ENCODE assay signal across 8 mouse cellular contexts in the genomic region with DNA sequence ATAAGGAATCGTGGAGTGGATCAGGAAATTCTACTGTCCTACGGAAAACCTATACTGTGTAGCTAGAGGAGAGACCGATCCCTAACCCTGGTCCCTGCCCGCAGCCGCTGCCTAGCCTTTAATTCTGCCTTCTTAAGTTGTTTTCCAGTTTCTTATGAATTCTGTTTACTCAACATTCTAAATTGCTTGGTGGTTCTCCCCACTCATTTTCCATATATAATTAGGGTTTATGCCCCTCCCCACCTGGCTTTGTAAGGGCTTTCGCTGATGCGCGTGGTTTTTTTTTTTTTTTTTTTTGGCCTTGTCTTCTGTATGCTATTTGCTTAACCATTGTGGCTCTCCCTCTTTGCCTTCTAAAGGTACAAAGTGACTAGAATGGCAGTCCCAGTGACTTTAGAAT. TPM values are rescaled to one million over a fixed set of nuclear protein-coding genes. Genes with fewer than 3 reads are reported as not detected.
A peak's percentile ranks its signal among the peaks of the same experiment; 100 is the strongest.
DNase-seq lines count a peak whose midpoint lies in the region; ATAC-seq and TF ChIP-seq lines count a peak whose summit lies in the region.

No protein-coding gene starts in this region.

- H3K4me2 ChIP-seq in heart, embryonic 12.5 days, result peak overlapping the region; percentile 88
- peak overlapping the region; percentile 67 for H3K4me2 ChIP-seq in forebrain, embryonic 12.5 days
- H3K4me2 ChIP-seq in liver, embryonic 16.5 days (ENCODE audit: low read depth, low read length), result peak overlapping the region; percentile 87

- no peak for TF ChIP-seq POLR2A in ES-Bruce4 (IDR thresholded peaks at IDR 0.05; ENCODE audit: insufficient read depth, low read length)

- peaks cover 15% of the 10 kb centered on the region for H3K36me3 ChIP-seq in heart, embryonic 12.5 days
- H3K36me3 ChIP-seq in ES-Bruce4 (ENCODE audit: control insufficient read depth, insufficient read depth, low read length, poor library complexity, severe bottlenecking), result no peaks in the 10 kb centered on the region
- H3K36me3 ChIP-seq in forebrain, embryonic 12.5 days (replicated peaks), result peaks cover 14% of the 10 kb centered on the region
- peaks cover 4% of the 10 kb centered on the region; the same call in 1 of the 2 replicates for H3K36me3 ChIP-seq in liver, embryonic 16.5 days (ENCODE audit: control insufficient read depth, insufficient read depth)

- H3K4me1 ChIP-seq in heart, embryonic 12.5 days (replicated peaks), result peaks cover 29% of the 10 kb centered on the region
- peaks cover 2% of the 10 kb centered on the region for H3K4me1 ChIP-seq in ES-Bruce4 (ENCODE audit: control insufficient read depth, insufficient read depth, low read length)
- peaks cover 37% of the 10 kb centered on the region for H3K4me1 ChIP-seq in forebrain, embryonic 12.5 days
- peaks cover 40% of the 10 kb centered on the region for H3K4me1 ChIP-seq in liver, embryonic 16.5 days (ENCODE audit: control insufficient read depth, low read depth, low read length)

- H3K27ac ChIP-seq in heart, embryonic 12.5 days (ENCODE audit: poor library complexity, severe bottlenecking), result peak overlapping the region; percentile 98
- peak overlapping the region; percentile 42; the same call in 1 of the 2 replicates for H3K27ac ChIP-seq in ES-Bruce4 (ENCODE audit: insufficient read depth, low read length)
- peak overlapping the region; percentile 97 for H3K27ac ChIP-seq in forebrain, embryonic 12.5 days
- peak overlapping the region; percentile 100 for H3K27ac ChIP-seq in liver, embryonic 16.5 days (ENCODE audit: low read length)

- intact Hi-C loops in heart, postnatal 36 days (cut with DNase I), result loop anchor here (2.0 to 5.0 kb wide), 5 partner anchors 73 to 527 kb away; a partner anchor contains a TSS

- 7% methylated on average over 8 of the region's 8 CpGs for WGBS in heart, embryonic 12.5 days
- WGBS in forebrain, embryonic 12.5 days, result 9% methylated on average over 8 of the region's 8 CpGs
- WGBS in liver, embryonic 16.5 days (ENCODE audit: insufficient replicate concordance), result 1% methylated on average over 8 of the region's 8 CpGs

- no peak for ATAC-seq in heart, embryonic 12.5 days (ENCODE audit: insufficient number of reproducible peaks, low FRiP score)
- no peak for ATAC-seq in forebrain, embryonic 12.5 days (ENCODE audit: low FRiP score)
- no peak for ATAC-seq in liver, embryonic 16.5 days (ENCODE audit: low read depth)

- peak overlapping the region; percentile 89 for H3K9ac ChIP-seq in heart, embryonic 12.5 days
- H3K9ac ChIP-seq in ES-Bruce4 (ENCODE audit: low read depth, poor library complexity, severe bottlenecking), result peak overlapping the region; percentile 80
- H3K9ac ChIP-seq in forebrain, embryonic 12.5 days, result peak overlapping the region; percentile 84
- peak overlapping the region; percentile 98 for H3K9ac ChIP-seq in liver, embryonic 16.5 days (ENCODE audit: low read depth, low read length)

- H3K4me3 ChIP-seq in heart, embryonic 12.5 days, result peak overlapping the region; percentile 95
- peak overlapping the region; percentile 86 for H3K4me3 ChIP-seq in ES-Bruce4 (ENCODE audit: low read depth, low read length)
- H3K4me3 ChIP-seq in forebrain, embryonic 12.5 days (replicated peaks), result peak overlapping the region; percentile 94
- peak overlapping the region; percentile 97 for H3K4me3 ChIP-seq in liver, embryonic 16.5 days (ENCODE audit: low read depth, low read length)

- no peaks in the 10 kb centered on the region for H3K9me3 ChIP-seq in heart, embryonic 12.5 days (replicated peaks)
- no peaks in the 10 kb centered on the region; the same call in 1 of the 2 replicates for H3K9me3 ChIP-seq in ES-Bruce4 (replicated peaks; ENCODE audit: control insufficient read depth, insufficient read depth, low read length, poor library complexity, severe bottlenecking)
- H3K9me3 ChIP-seq in forebrain, embryonic 12.5 days, result no peaks in the 10 kb centered on the region
- H3K9me3 ChIP-seq in liver, embryonic 16.5 days (replicated peaks; ENCODE audit: control insufficient read depth, low read length), result no peaks in the 10 kb centered on the region

- no peak for TF ChIP-seq CTCF in ES-Bruce4 (IDR thresholded peaks at IDR 0.05; ENCODE audit: low read depth, low read length)

- no peaks in the 10 kb centered on the region for H3K27me3 ChIP-seq in heart, embryonic 12.5 days (replicated peaks)
- H3K27me3 ChIP-seq in ES-Bruce4 (ENCODE audit: control insufficient read depth, insufficient read depth, low read length, poor library complexity, severe bottlenecking), result no peaks in the 10 kb centered on the region
- no peaks in the 10 kb centered on the region for H3K27me3 ChIP-seq in forebrain, embryonic 12.5 days
- no peaks in the 10 kb centered on the region for H3K27me3 ChIP-seq in liver, embryonic 16.5 days (ENCODE audit: control insufficient read depth, insufficient read depth, low read depth, low read length)

- no peak for DNase-seq in heart, postnatal 36 days
- no peak for DNase-seq in ovary, postnatal 10 days (ENCODE audit: low spot score)
- DNase-seq in adrenal gland, postnatal 14 days, result no peak
- DNase-seq in kidney, adult 9 months, result no peak

- no peak for TF ChIP-seq EP300 in ES-Bruce4 (IDR thresholded peaks at IDR 0.05; ENCODE audit: insufficient read depth, low read depth, low read length)

RNA-seq across cellular contexts. Expression of a gene that starts 0.6 kb away (rescaled TPM):
- 15.8 and 28.3 TPM in 2 replicates for polyA plus RNA-seq in heart, embryonic 12.5 days (2016; fragmentation: Nextera tagmentation; extraction: Ambion mirVana)
- total RNA-seq in heart, postnatal 36 days (2021), result 10 to 100 TPM; 11.5 to 18.3 TPM
- 15.7 and 38.3 TPM in 2 replicates for polyA plus RNA-seq in ES-Bruce4 (2011; ENCODE audit: insufficient read depth, insufficient read length, low read depth, missing spikeins)
- 22.1 and 26.5 TPM in 2 replicates for polyA plus RNA-seq in forebrain, embryonic 12.5 days (2016; fragmentation: Nextera tagmentation; extraction: Ambion mirVana)
- polyA plus RNA-seq in liver, embryonic 16.5 days (2015; fragmentation: Nextera tagmentation; extraction: Ambion mirVana), result 11.7 and 19.8 TPM in 2 replicates
- 27.9 and 31.3 TPM in 2 replicates for total RNA-seq in adrenal gland, postnatal 14 days (2021)

RNA-seq across cellular contexts. Expression of a gene that starts 1.4 kb away (rescaled TPM):
- polyA plus RNA-seq in heart, embryonic 12.5 days (2016; fragmentation: Nextera tagmentation; extraction: Ambion mirVana), result 321 and 334 TPM in 2 replicates
- 100 to 1,000 TPM; 150 to 151 TPM for total RNA-seq in heart, postnatal 36 days (2021)
- 146 and 149 TPM in 2 replicates for polyA plus RNA-seq in ES-Bruce4 (2011; ENCODE audit: insufficient read depth, insufficient read length, low read depth, missing spikeins)
- 289 and 296 TPM in 2 replicates for polyA plus RNA-seq in forebrain, embryonic 12.5 days (2016; fragmentation: Nextera tagmentation; extraction: Ambion mirVana)
- polyA plus RNA-seq in liver, embryonic 16.5 days (2015; fragmentation: Nextera tagmentation; extraction: Ambion mirVana), result 196 and 197 TPM in 2 replicates
- 261 and 291 TPM in 2 replicates for total RNA-seq in adrenal gland, postnatal 14 days (2021)

RNA-seq across cellular contexts. Expression of a gene that starts 29.4 kb away (rescaled TPM):
- polyA plus RNA-seq in heart, embryonic 12.5 days (2016; fragmentation: Nextera tagmentation; extraction: Ambion mirVana), result not detected in 2 replicates
- total RNA-seq in heart, postnatal 36 days (2021), result not detected
- not detected in 2 replicates for polyA plus RNA-seq in ES-Bruce4 (2011; ENCODE audit: insufficient read depth, insufficient read length, low read depth, missing spikeins)
- not detected in 2 replicates for polyA plus RNA-seq in forebrain, embryonic 12.5 days (2016; fragmentation: Nextera tagmentation; extraction: Ambion mirVana)
- polyA plus RNA-seq in liver, embryonic 16.5 days (2015; fragmentation: Nextera tagmentation; extraction: Ambion mirVana), result not detected in 2 replicates
- not detected in 2 replicates for total RNA-seq in adrenal gland, postnatal 14 days (2021)

Comparison
In these comparisons a context has a peak if more than half of its experiments do, and no peak if none do; other contexts are left out.
1. H3K27ac ChIP-seq: peak in every context shown above with its lines; median percentile 100 in liver, embryonic 16.5 days; 98 in heart, embryonic 12.5 days; 97 in forebrain, embryonic 12.5 days; 42 in ES-Bruce4.